Mouse (Mus musculus): ENCODE measurements around the gene Id1. TPM values are rescaled to one million over a fixed set of nuclear protein-coding genes. Genes with fewer than 3 reads are reported as not detected.

The Id1 gene
- polyA plus RNA-seq, 1 experiment from 2014 or later = 35.7 TPM

DNA sequence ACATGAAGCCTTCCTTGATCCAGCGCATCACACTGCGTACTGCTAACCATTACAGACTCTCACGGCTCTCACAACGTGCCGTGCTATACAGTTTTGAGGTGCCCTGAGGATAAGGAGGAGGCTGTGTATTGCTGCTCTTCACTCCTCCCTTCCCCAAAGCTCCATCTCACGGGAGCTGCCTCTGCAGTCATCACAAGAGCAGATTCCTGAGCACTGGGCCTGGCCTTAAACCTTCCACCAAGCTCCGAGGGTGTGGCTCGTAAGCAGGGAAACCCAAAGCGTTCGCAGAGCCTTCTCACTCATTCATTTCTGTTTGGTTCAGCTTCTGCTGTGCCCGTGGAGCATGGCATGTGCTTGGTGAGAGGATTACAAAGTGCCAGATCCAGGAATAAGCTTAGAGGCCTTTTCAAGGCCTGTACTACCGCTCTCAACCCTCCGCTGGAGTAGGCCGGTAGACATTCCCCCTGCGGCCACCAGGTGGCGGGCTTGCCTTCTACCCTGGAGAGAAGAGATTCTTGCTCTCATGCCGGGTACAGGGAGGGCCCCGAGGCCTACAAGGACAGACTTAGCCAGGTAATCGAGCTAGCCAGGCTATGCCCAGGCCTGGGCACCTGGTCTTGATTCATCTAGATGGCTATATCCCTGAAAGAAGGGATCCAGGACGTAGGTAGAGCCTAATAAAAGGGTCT lies 39.4 kb upstream of the Id1 start:
- H3K4me1 ChIP-seq (ENCODE audit: control insufficient read depth, insufficient read depth, low read length) = no peaks in the 10 kb centered on the region
- H3K4me2 ChIP-seq (ENCODE audit: low read length) = no peak overlapping the region
- 42% methylated on average over 20 of the region's 20 CpGs for WGBS
- H3K36me3 ChIP-seq (ENCODE audit: control insufficient read depth, insufficient read depth, low read length) = peaks cover 23% of the 10 kb centered on the region
- peak overlapping the region; percentile 73 for H3K27ac ChIP-seq (ENCODE audit: low read length)
- peak overlapping the region; percentile 64 for H3K9ac ChIP-seq (ENCODE audit: low read depth, low read length)
- H3K4me3 ChIP-seq (ENCODE audit: low read depth, low read length) = no peak overlapping the region
- ATAC-seq = peak; percentile 56; the same call in 1 of the 2 replicates
- H3K9me3 ChIP-seq (replicated peaks; ENCODE audit: control insufficient read depth, low read length, poor library complexity, severe bottlenecking) = no peaks in the 10 kb centered on the region
- no peaks in the 10 kb centered on the region for H3K27me3 ChIP-seq (ENCODE audit: control insufficient read depth, insufficient read depth, low read depth, low read length)

DNA sequence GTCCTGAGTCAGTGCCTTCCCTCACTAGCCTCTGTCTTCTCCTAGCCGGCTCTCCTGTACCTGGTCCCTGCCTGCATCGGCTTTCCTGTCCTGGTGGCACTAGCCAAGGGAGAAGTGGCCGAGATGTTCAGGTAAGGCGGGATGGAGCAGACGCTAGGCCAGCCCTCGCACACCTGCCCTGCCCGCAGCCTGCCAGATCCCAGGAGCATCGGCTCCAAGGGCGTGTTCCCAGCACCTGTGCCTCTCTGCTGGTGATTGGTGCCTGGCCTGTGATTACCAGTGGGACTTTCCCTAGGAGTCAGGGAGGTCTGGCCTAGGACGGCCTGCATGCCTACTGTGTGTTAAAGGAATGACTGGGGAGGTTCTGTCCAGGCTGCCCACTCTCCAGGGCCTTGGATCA lies 35.9 kb upstream of the Id1 start:
- ATAC-seq = no peak; the same call in 1 of the 2 replicates
- WGBS = 94% methylated on average over 10 of the region's 10 CpGs

DNA sequence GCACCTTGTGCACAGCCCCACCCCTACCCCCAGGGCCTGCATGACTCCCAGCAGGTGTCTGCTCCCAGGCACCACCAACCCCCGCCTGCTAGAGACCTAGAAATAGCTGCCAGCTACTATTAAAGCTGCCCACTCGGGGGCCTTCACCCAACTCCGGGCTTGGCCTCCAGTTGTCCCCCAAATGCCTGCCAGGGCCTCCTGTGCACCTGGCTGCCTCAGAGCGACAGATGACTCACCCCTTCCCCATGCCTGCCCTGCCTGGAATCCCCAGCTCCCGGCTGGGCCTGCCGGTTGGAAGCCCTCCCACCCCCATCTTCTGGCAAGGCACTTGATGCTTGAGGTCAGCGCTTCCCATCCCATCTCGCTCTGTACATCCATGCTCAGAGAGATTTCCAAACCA lies 35.3 kb upstream of the Id1 start:
- Histone ChIP-seq H3K9ac (ENCODE audit: low read depth, low read length) (no peak overlapping the region), H3K27me3 (ENCODE audit: control insufficient read depth, insufficient read depth, low read depth, low read length) (no peaks in the 10 kb centered on the region), H3K4me1 (ENCODE audit: control insufficient read depth, insufficient read depth, low read length) (no peaks in the 10 kb centered on the region), H3K4me3 (ENCODE audit: low read depth, low read length) (no peak overlapping the region), H3K4me2 (ENCODE audit: low read length) (no peak overlapping the region), H3K27ac (ENCODE audit: low read length) (no peak overlapping the region), H3K9me3 (replicated peaks; ENCODE audit: control insufficient read depth, low read length, poor library complexity, severe bottlenecking) (no peaks in the 10 kb centered on the region; the same call in 1 of the 2 replicates), H3K36me3 (ENCODE audit: control insufficient read depth, insufficient read depth, low read length) (peaks cover 39% of the 10 kb centered on the region)
- 85% methylated on average over 8 of the region's 8 CpGs for WGBS
- ATAC-seq = no peak

More for the DNA sequence above, 35.9 kb upstream of the Id1 start:
- no peak overlapping the region for H3K4me3 ChIP-seq (ENCODE audit: low read depth, low read length)
- H3K27ac ChIP-seq (ENCODE audit: low read length) = no peak overlapping the region
- no peaks in the 10 kb centered on the region for H3K27me3 ChIP-seq (ENCODE audit: control insufficient read depth, insufficient read depth, low read depth, low read length)
- H3K4me1 ChIP-seq (ENCODE audit: control insufficient read depth, insufficient read depth, low read length) = no peaks in the 10 kb centered on the region
- H3K4me2 ChIP-seq (ENCODE audit: low read length) = no peak overlapping the region
- H3K9me3 ChIP-seq (replicated peaks; ENCODE audit: control insufficient read depth, low read length, poor library complexity, severe bottlenecking) = no peaks in the 10 kb centered on the region; the same call in 1 of the 2 replicates
- no peak overlapping the region for H3K9ac ChIP-seq (ENCODE audit: low read depth, low read length)
- peaks cover 40% of the 10 kb centered on the region for H3K36me3 ChIP-seq (ENCODE audit: control insufficient read depth, insufficient read depth, low read length)

DNA sequence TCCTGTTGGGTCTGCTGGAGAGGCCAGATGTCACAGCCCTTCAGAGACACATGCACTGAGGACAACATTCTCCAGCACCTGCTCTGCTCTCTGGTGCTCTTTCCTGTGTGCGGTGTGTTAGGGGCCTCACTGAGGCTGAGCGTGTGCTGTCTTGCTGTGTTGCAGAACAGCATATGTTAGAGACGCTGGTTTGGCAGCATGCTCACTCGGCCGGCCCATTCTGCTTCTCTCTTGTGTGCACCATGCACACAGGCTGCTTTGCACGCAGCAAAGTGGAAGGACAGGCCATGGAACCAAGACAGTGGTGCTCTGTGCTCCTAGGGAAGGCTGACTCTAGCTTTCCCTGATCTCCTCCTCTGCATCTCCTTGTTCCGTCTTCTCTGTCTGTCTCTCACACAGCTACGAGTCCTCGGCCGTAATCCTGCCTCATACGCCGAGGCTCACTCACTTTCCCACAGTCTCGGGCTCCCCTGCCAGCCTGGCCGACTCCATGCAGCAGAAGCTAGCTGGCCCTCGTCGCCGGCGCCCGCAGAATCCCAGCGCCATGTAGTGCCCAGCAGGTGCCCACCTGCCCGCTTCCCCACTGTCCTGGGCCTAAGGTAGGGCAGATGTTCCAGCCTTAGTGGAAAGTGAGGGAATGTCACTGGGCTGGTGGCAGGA lies 32.3 kb upstream of the Id1 start:
- no peak overlapping the region for H3K4me2 ChIP-seq (ENCODE audit: low read length)
- no peaks in the 10 kb centered on the region; the same call in 1 of the 2 replicates for H3K9me3 ChIP-seq (replicated peaks; ENCODE audit: control insufficient read depth, low read length, poor library complexity, severe bottlenecking)
- 92% methylated on average over 21 of the region's 21 CpGs for WGBS
- H3K4me1 ChIP-seq (ENCODE audit: control insufficient read depth, insufficient read depth, low read length) = peaks cover 18% of the 10 kb centered on the region
- H3K27ac ChIP-seq (ENCODE audit: low read length) = no peak overlapping the region
- no peak overlapping the region for H3K9ac ChIP-seq (ENCODE audit: low read depth, low read length)
- no peak overlapping the region for H3K4me3 ChIP-seq (ENCODE audit: low read depth, low read length)
- ATAC-seq = no peak
- H3K36me3 ChIP-seq (ENCODE audit: control insufficient read depth, insufficient read depth, low read length) = peaks cover 40% of the 10 kb centered on the region
- H3K27me3 ChIP-seq (ENCODE audit: control insufficient read depth, insufficient read depth, low read depth, low read length) = no peaks in the 10 kb centered on the region

DNA sequence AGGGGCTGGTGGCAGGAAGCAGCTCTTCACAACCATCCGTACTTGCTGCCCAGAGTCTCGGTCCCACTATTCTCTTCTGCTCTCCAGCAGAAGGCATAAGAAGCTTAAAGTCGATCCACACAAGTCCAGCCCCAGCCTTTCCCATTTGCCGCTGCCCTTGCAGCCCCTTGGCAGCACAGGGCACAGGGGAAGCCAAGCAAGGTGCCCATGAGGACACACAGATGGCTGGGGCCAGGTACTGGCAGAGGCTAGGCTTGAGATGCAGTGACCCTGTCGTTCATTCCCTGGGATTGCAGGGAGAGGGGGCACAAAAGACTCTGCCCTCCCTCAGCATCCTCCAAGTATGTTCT lies 31.8 kb upstream of the Id1 start:
- Histone ChIP-seq H3K27me3 (ENCODE audit: control insufficient read depth, insufficient read depth, low read depth, low read length) (no peaks in the 10 kb centered on the region), H3K36me3 (ENCODE audit: control insufficient read depth, insufficient read depth, low read length) (peaks cover 39% of the 10 kb centered on the region), H3K27ac (ENCODE audit: low read length) (no peak overlapping the region), H3K4me3 (ENCODE audit: low read depth, low read length) (no peak overlapping the region), H3K4me1 (ENCODE audit: control insufficient read depth, insufficient read depth, low read length) (peaks cover 18% of the 10 kb centered on the region), H3K4me2 (ENCODE audit: low read length) (no peak overlapping the region), H3K9me3 (replicated peaks; ENCODE audit: control insufficient read depth, low read length, poor library complexity, severe bottlenecking) (no peaks in the 10 kb centered on the region; the same call in 1 of the 2 replicates), H3K9ac (ENCODE audit: low read depth, low read length) (no peak overlapping the region)
- no peak for ATAC-seq
- WGBS = 81% methylated on average over 5 of the region's 5 CpGs

- WGBS = 91% methylated on average over 14 of the region's 14 CpGs
- no peak for ATAC-seq
Measured at GRCm38 (mm10) chr2:152704811-152705370, 31.2 kb upstream of the Id1 start.

DNA sequence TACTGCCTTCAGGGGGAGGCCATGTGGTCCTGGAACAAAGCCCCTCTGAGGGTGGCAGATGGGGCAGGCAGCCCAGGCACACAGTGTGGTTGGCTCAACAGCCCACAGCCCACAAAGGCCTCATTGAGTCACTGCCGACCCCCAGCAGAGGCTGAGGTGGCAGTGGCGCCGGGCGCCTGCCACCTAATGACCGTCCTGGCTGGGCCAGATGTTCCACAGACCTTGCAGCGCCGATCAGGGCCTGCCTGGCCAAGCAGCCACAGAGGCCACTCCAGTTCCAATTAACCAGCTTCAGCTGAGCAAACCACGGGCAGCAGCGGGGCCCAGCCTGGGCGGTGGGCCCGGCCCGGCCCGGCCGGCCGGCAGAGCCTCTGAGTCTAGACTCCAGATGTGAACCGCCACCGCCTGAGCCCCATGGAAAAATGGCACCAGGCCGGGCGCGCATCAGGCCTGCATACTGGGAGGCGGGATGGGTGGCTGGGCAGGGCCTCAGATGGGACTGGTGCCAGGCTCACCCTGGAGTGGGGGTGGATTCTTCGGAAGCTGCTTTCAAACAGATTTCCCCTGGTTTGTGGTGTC lies 30.0 kb upstream of the Id1 start:
- 66% methylated on average over 22 of the region's 22 CpGs for WGBS
- peaks cover 29% of the 10 kb centered on the region for H3K36me3 ChIP-seq (ENCODE audit: control insufficient read depth, insufficient read depth, low read length)
- no peak overlapping the region for H3K4me3 ChIP-seq (ENCODE audit: low read depth, low read length)
- ATAC-seq = peak; percentile 47
- H3K9ac ChIP-seq (ENCODE audit: low read depth, low read length) = peak overlapping the region; percentile 17; the same call in 1 of the 2 replicates
- no peaks in the 10 kb centered on the region; the same call in 1 of the 2 replicates for H3K9me3 ChIP-seq (replicated peaks; ENCODE audit: control insufficient read depth, low read length, poor library complexity, severe bottlenecking)
- H3K27me3 ChIP-seq (ENCODE audit: control insufficient read depth, insufficient read depth, low read depth, low read length) = no peaks in the 10 kb centered on the region
- H3K4me1 ChIP-seq (ENCODE audit: control insufficient read depth, insufficient read depth, low read length) = peaks cover 18% of the 10 kb centered on the region
- no peak overlapping the region for H3K4me2 ChIP-seq (ENCODE audit: low read length)
- peak overlapping the region; percentile 72 for H3K27ac ChIP-seq (ENCODE audit: low read length)

More at GRCm38 (mm10) chr2:152704811-152705370, 31.2 kb upstream of the Id1 start:
- no peaks in the 10 kb centered on the region for H3K27me3 ChIP-seq (ENCODE audit: control insufficient read depth, insufficient read depth, low read depth, low read length)
- H3K4me3 ChIP-seq (ENCODE audit: low read depth, low read length) = no peak overlapping the region
- H3K27ac ChIP-seq (ENCODE audit: low read length) = peak overlapping the region; percentile 72; the same call in 1 of the 2 replicates
- no peak overlapping the region for H3K4me2 ChIP-seq (ENCODE audit: low read length)
- peaks cover 39% of the 10 kb centered on the region for H3K36me3 ChIP-seq (ENCODE audit: control insufficient read depth, insufficient read depth, low read length)
- no peaks in the 10 kb centered on the region; the same call in 1 of the 2 replicates for H3K9me3 ChIP-seq (replicated peaks; ENCODE audit: control insufficient read depth, low read length, poor library complexity, severe bottlenecking)
- H3K9ac ChIP-seq (ENCODE audit: low read depth, low read length) = no peak overlapping the region
- peaks cover 18% of the 10 kb centered on the region for H3K4me1 ChIP-seq (ENCODE audit: control insufficient read depth, insufficient read depth, low read length)

DNA sequence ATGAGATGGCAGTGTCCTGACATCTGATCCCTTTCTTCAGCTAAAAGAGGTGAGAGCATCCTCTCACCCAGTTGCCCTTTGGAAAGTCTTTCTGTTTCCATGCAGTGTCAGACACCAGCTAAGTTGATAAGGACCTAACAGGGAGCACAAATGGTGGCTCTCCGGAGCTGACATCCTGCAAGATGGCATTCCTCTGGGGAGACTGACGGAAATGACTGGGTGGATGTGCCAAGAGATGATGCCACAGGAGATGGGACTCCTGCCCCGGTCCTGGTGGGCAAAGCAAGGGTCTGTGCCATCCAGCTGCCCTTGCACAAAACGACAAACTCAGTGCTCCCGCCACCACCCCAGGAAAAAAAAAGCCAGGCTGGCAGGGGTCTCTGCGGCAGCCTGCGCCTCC lies 28.9 kb upstream of the Id1 start:
- Histone ChIP-seq H3K4me2 (ENCODE audit: low read length) (peak overlapping the region; percentile 58), H3K4me3 (ENCODE audit: low read depth, low read length) (peak overlapping the region; percentile 43), H3K36me3 (ENCODE audit: control insufficient read depth, insufficient read depth, low read length) (peaks cover 19% of the 10 kb centered on the region), H3K27ac (ENCODE audit: low read length) (peak overlapping the region; percentile 72), H3K9ac (ENCODE audit: low read depth, low read length) (peak overlapping the region; percentile 79), H3K27me3 (ENCODE audit: control insufficient read depth, insufficient read depth, low read depth, low read length) (no peaks in the 10 kb centered on the region), H3K9me3 (replicated peaks; ENCODE audit: control insufficient read depth, low read length, poor library complexity, severe bottlenecking) (no peaks in the 10 kb centered on the region), H3K4me1 (ENCODE audit: control insufficient read depth, insufficient read depth, low read length) (peaks cover 18% of the 10 kb centered on the region)
- WGBS = 17% methylated on average over 7 of the region's 7 CpGs
- no peak; the same call in 1 of the 2 replicates for ATAC-seq
